Mouse (Mus musculus) heart, adult 8-10 months (tissue): ENCODE data around the gene Bcap31. TPM values are rescaled to one million over a fixed set of nuclear protein-coding genes. Genes with fewer than 3 reads are reported as not detected.
"Not testable (repeated sequence)": the region's sequence is repeated elsewhere in the genome, so short reads cannot be mapped to it uniquely, and the experiment has no call there.

Experiments used
- DNase-seq: peaks from one replicate; pipeline ENCODE4 v3.0.0; 2022; ENCODE audit warnings: low spot score
- total RNA-seq, 4 experiments: library from RNA; stranded (reverse); gene quantifications; 2 replicates each; pipeline ENCODE4 v1.2.4; 2022

Bcap31 gene
- total RNA-seq = 10 to 100 TPM; 65.8 to 86.6 (median 78.8) TPM

DNA sequence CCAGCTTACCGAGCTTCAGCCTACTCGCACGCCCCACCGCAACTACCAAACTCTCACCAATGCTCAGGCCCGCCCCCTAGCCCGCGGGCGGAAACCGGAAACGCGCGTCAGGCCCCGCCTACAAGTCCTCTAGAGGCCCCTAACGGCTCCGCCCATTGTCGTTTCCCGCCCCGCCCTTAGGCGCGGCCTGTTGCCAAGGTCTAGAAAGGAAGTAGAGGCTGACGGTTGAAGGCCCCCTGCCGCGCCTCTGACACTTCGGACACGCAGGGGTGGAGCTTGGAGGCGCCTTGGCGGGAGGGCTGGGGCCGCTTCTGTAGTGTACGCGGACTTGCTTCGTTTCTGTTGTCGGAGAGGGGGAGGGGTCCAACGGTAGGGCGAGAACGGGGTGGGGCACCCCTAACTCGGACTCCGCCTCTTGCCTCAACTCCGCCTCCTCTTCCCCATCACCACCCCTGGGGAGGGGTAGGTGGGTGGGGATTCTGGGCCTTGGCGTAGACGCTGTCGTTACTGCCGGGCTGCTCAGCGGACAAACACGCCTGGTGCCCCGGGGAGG, at the start of gene Bcap31, which contains the start of gene Abcd1:
Gene Bcap31 (minus strand): TSS at position 67 of the 553 bp plus-strand sequence.
Gene Abcd1 (plus strand): TSS at position 489 of the 553 bp plus-strand sequence.
- peak; percentile 94 for DNase-seq

GRCm38 (mm10) chrX:73765311-73765710, 49.3 kb upstream of the Bcap31 start:
- DNase-seq = peak; percentile 51

GRCm38 (mm10) chrX:73758611-73759290, 42.8 kb upstream of the Bcap31 start:
- DNase-seq = no peak

GRCm38 (mm10) chrX:73756334-73757140, 40.6 kb upstream of the Bcap31 start, which contains the start of gene Plxnb3:
Plxnb3 (plus strand) TSS chrX:73757090.
- DNase-seq = no peak

- DNase-seq = no peak
These were observed 33.0 kb upstream of the Bcap31 start for GRCm38 (mm10) chrX:73748977-73749376.

GRCm38 (mm10) chrX:73744774-73745481, 29.0 kb upstream of the Bcap31 start:
- no peak for DNase-seq

- not testable (repeated sequence) for DNase-seq
These were observed 23.9 kb upstream of the Bcap31 start for GRCm38 (mm10) chrX:73739841-73740240.

DNA sequence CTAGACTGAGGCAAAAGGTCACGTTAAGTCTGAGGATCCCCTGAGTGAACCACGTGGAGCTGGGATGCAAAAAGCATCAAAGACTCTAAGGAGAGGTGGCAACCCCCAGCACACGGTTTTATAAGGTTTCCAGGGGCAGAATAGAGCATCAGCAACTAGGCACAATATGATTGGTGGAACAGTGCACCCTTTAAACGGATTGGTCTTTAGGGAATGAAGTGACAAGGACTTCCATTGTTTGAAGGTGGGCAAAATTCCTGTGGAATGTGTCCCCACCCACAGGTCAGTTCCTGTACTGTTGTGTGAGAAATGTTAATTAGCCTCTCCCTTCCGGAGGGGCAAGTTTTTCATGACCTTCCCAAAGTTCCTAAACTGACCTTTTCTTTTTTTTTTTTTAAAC, 23.2 kb upstream of the Bcap31 start:
- DNase-seq = no peak

DNA sequence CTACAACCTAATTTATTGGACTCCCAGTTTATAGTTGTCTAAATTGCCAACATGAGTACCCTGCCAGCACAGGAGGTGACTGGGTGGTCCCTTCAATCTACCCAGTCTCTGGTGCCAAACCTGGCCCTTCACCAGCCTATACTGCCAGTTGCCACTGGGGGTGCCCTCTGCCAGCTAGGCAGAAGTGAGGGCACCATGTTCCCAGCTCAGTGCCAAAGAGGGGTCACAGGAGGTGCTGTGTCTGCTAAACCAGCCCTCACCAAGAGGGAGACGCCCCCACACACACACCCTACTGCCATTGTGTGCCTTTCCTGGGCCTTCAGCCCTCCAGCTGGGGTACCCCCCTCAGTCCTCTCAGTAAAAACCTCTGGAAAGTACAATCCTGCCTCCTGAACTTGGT, 22.2 kb upstream of the Bcap31 start:
- no peak for DNase-seq

DNA sequence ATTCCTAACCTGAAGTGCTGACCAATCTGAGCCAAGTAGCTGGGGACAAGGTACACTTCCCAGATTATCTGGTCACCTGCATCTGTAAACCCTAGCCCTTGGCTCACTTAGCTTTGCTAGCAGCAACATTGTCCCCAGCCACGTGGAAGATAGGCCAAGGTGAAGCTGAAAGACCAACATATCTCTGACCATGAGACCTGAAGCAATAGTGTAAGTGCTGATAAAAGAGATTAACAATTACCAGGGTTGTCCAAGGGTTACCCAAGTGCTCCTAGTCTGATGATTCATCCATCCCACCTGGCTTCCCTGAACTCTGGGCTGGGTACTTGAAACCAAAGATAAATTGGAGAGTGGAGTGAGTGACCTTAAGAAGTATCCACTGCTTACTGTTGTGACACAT, 14.9 kb upstream of the Bcap31 start:
- DNase-seq = no peak

DNA sequence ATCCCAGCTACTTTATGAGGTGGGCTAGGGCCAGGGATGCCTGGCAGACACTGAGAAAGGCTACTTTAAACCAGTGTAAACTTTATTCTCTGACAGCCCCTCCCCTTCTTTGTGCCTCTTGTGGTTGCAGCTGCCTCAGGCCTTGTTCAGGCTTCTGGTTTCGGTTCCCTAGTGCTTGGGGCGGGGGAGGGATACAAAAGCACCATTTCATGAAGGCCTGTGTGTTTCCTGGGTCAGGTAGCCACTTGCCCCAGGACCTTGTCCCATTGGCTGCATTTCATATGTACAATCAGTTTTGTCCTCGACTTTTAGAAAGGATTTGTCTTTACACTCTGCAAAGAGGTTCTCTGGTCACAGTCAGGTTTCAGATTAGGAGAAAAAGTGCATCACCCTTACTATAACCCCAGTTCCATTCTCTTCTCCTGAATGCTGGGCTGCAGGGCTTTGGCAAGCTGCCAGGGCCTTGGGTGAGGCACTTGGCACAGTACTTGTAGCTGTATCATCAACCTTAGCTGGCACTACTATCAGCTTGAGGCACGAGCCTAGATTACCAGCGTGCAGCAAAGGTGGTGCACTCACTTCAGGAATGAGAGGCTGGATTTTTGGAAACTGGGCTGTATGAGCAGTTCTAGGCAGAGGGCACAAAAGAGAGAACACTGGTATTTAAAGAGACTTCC, 2.8 kb upstream of the Bcap31 start:
- DNase-seq = peak; percentile 24

- DNase-seq = peak; percentile 6
These were observed 2.3 kb upstream of the Bcap31 start for GRCm38 (mm10) chrX:73718271-73718670.

DNA sequence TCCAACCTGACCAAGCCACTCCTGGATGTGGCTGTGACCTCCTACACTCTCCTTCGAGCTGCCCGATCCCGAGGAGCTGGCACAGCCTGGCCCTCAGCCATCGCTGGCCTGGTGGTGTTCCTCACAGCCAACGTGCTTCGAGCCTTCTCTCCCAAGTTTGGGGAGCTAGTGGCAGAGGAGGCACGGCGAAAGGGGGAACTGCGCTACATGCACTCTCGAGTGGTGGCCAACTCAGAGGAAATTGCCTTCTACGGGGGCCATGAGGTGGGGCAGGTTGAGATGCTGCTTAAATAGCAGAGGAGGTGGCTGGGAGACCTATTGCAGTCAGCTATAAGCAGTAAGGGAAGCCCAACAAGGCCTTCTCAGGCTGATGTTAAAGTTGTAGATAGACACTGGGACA, 1.7 kb upstream of the Bcap31 start:
- DNase-seq = peak; percentile 11

GRCm38 (mm10) chrX:73716709-73717545, 952 bp upstream of the Bcap31 start:
- peak; percentile 7 for DNase-seq

DNA sequence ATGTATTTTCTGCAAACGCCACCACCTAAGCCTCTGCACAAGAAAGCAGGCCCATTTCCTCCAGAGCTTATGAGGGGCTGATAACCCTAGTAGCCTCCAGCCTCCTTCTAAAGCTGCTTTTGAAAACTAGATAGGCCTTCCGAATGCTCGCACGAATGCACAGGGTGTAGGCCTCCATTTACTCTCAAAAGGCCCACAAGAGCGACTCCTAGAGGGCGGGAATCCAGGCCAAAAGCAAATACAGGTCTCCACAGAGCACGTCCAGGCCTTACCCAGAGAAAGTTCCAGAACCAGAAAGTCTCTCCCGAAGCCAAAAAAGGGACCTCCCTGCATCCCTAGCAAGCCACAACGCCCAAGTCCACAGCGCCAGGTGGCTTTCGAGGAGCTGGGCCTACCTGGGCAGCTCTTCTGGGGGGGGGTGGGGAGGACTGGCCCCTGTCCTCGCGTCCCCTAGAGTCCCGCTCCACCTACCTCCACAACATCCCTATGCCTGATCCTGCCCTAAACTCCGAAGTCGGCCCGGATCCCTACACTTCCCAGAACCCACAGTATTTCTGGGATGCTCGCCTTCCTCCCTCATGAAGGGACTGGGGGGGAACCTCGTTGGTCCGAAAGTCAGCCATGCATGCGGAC, 383 bp downstream of the Bcap31 start:
- DNase-seq = peak; percentile 7

DNA sequence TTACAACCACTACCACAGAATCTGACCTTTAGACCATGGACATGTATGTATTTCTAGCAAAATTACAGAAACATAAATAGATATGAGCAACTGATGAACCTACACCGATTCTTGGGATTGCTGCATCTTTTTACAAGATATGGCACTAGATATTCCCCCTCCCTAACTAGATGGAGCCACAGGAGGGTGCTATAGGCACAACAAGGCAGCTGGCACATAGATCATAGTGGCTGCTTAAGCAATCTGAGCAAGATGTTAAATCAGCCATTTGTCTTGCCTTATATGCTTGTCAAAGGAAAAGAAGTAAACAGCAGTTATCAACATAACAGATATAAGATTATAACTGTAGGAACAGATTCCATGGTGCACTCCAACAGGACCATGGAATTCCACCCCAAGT, 15.5 kb downstream of the Bcap31 start:
- no peak for DNase-seq

GRCm38 (mm10) chrX:73690917-73691629, 24.9 kb downstream of the Bcap31 start:
- DNase-seq = peak; percentile 33

GRCm38 (mm10) chrX:73685629-73686028, 30.3 kb downstream of the Bcap31 start:
- peak; percentile 32 for DNase-seq

DNA sequence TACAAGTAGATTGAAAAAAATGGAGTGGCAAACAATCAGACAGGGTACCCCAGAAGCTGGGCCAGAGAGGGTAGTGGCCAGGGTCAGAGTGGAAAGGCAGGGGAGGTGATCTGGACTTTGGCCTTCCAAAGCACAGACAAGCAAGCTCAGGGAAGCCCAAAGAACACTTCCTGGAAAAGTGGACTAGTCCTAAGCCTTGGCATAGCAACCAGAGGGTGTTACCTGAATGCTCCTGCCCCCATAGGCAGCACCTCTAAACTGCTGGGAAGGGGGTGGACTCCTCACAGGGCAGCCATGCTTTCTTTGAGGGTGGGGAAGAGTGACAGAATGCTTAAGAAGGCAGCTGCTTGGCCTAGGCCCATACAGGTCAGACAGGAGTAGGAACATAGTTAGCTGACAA, 31.0 kb downstream of the Bcap31 start:
- DNase-seq = no peak
